Mouse (Mus musculus) midbrain, embryonic 16.5 days (tissue): ENCODE data around the gene Bcat1. TPM values are rescaled to one million over a fixed set of nuclear protein-coding genes. Genes with fewer than 3 reads are reported as not detected.

Experiments
- ATAC-seq: fragments of 200-750 bp; cut with Nextera tagmentation; 2 replicates; pipeline ENCODE4 v1.8.0; 2017; ENCODE audit warnings: moderate TSS enrichment
- H3K27ac ChIP-seq: fragments of 300-500 bp; sonication (generic); 2 replicates; pipeline ENCODE4 v1.5.1; 2014; ENCODE audit warnings: mild to moderate bottlenecking, low read length, mixed read lengths
- H3K27me3 ChIP-seq: fragments of 300-500 bp; sonication (generic); 2 replicates; pipeline ENCODE4 v1.6.1; 2014; ENCODE audit warnings: low read depth, low read length, mixed read lengths; ENCODE audit not compliant: control insufficient read depth, insufficient read depth
- H3K36me3 ChIP-seq: fragments of 300-500 bp; sonication (generic); 2 replicates; pipeline ENCODE4 v1.6.1; 2014; ENCODE audit warnings: mild to moderate bottlenecking, low read length, moderate library complexity, mixed read lengths; ENCODE audit not compliant: control insufficient read depth, insufficient read depth
- H3K4me1 ChIP-seq: fragments of 300-500 bp; sonication (generic); 2 replicates; pipeline ENCODE4 v1.6.1; 2014; ENCODE audit warnings: mild to moderate bottlenecking, low read length, mixed read lengths; ENCODE audit not compliant: control insufficient read depth, insufficient read depth
- H3K4me2 ChIP-seq: fragments of 300-500 bp; sonication (generic); 2 replicates; pipeline ENCODE4 v1.6.1; 2014; ENCODE audit warnings: mild to moderate bottlenecking, low read length, mixed read lengths
- H3K4me3 ChIP-seq: fragments of 300-500 bp; sonication (generic); 2 replicates; pipeline ENCODE4 v1.5.1; 2014; ENCODE audit warnings: low read depth, mild to moderate bottlenecking, low read length, moderate library complexity, mixed read lengths
- H3K9ac ChIP-seq: fragments of 300-500 bp; sonication (generic); 2 replicates; pipeline ENCODE4 v1.6.1; 2014; ENCODE audit warnings: low read depth, low read length, mixed read lengths
- H3K9me3 ChIP-seq: fragments of 300-500 bp; sonication (generic); replicated peaks from 2 replicates; pipeline ENCODE4 v1.6.1; 2014; ENCODE audit warnings: mild to moderate bottlenecking, low read length, mixed read lengths; ENCODE audit not compliant: control insufficient read depth, poor library complexity, severe bottlenecking
- WGBS: fragments of 180-500 bp; shearing (Covaris S2); extraction: QIAGEN DNeasy Blood & Tissue Kit; methylation state at CpG from one replicate; pipeline ENCODE4 v1.1.7; 2014; 5-methylcytosine and 5-hydroxymethylcytosine counted together
- polyA plus RNA-seq: library from polyadenylated mRNA; unstranded; fragments of >200 nt; fragmentation: Nextera tagmentation; extraction: Ambion mirVana; gene quantifications from 2 replicates; pipeline ENCODE4 v1.2.1, GENCODE M21; 2015

Bcat1 gene
- polyA plus RNA-seq, 1 experiment from 2014 or later, result 104 TPM

- Histone ChIP-seq H3K4me2 (no peak overlapping the region), H3K36me3 (no peaks in the 10 kb centered on the region), H3K27ac (no peak overlapping the region), H3K9ac (no peak overlapping the region), H3K4me1 (no peaks in the 10 kb centered on the region), H3K9me3 (no peaks in the 10 kb centered on the region), H3K4me3 (no peak overlapping the region), H3K27me3 (no peaks in the 10 kb centered on the region)
- 72% methylated on average over 7 of the region's 7 CpGs for WGBS
- ATAC-seq, result no peak
These were observed 88.8 kb downstream of the Bcat1 start for GRCm38 (mm10) chr6:144987216-144987615.

GRCm38 (mm10) chr6:144984221-144984620, 91.8 kb downstream of the Bcat1 start:
- 98% methylated on average over 8 of the region's 8 CpGs for WGBS
- H3K9me3 ChIP-seq, result no peaks in the 10 kb centered on the region
- no peaks in the 10 kb centered on the region for H3K27me3 ChIP-seq
- H3K4me3 ChIP-seq, result no peak overlapping the region
- H3K36me3 ChIP-seq, result no peaks in the 10 kb centered on the region
- no peak for ATAC-seq
- no peak overlapping the region for H3K4me2 ChIP-seq
- H3K27ac ChIP-seq, result no peak overlapping the region
- no peaks in the 10 kb centered on the region for H3K4me1 ChIP-seq
- H3K9ac ChIP-seq, result no peak overlapping the region

- 74% methylated on average over 3 of the region's 3 CpGs for WGBS
- H3K36me3 ChIP-seq, result no peaks in the 10 kb centered on the region
- H3K9ac ChIP-seq, result no peak overlapping the region
- H3K4me3 ChIP-seq, result no peak overlapping the region
- no peak overlapping the region for H3K4me2 ChIP-seq
- no peak overlapping the region for H3K27ac ChIP-seq
- H3K4me1 ChIP-seq, result no peaks in the 10 kb centered on the region
- no peaks in the 10 kb centered on the region for H3K9me3 ChIP-seq
- ATAC-seq, result no peak
- no peaks in the 10 kb centered on the region for H3K27me3 ChIP-seq
These were observed 93.9 kb downstream of the Bcat1 start for GRCm38 (mm10) chr6:144982093-144982492.

- Histone ChIP-seq H3K27me3 (no peaks in the 10 kb centered on the region), H3K4me3 (no peak overlapping the region), H3K9me3 (no peaks in the 10 kb centered on the region), H3K9ac (no peak overlapping the region), H3K4me2 (no peak overlapping the region), H3K36me3 (no peaks in the 10 kb centered on the region), H3K27ac (no peak overlapping the region), H3K4me1 (no peaks in the 10 kb centered on the region)
- ATAC-seq, result no peak
- 87% methylated on average over 8 of the region's 8 CpGs for WGBS
These were observed 103.6 kb downstream of the Bcat1 start for GRCm38 (mm10) chr6:144972351-144972750.

GRCm38 (mm10) chr6:144970900-144971299, 105.1 kb downstream of the Bcat1 start:
- no peak overlapping the region for H3K4me2 ChIP-seq
- H3K4me1 ChIP-seq, result no peaks in the 10 kb centered on the region
- no peak for ATAC-seq
- H3K27me3 ChIP-seq, result no peaks in the 10 kb centered on the region
- 75% methylated on average over 4 of the region's 4 CpGs for WGBS
- no peak overlapping the region for H3K9ac ChIP-seq
- no peaks in the 10 kb centered on the region for H3K9me3 ChIP-seq
- no peak overlapping the region for H3K27ac ChIP-seq
- no peaks in the 10 kb centered on the region for H3K36me3 ChIP-seq
- H3K4me3 ChIP-seq, result no peak overlapping the region

- Histone ChIP-seq H3K27ac (no peak overlapping the region), H3K27me3 (no peaks in the 10 kb centered on the region), H3K9ac (no peak overlapping the region), H3K36me3 (no peaks in the 10 kb centered on the region), H3K4me1 (no peaks in the 10 kb centered on the region), H3K4me3 (no peak overlapping the region), H3K4me2 (no peak overlapping the region), H3K9me3 (no peaks in the 10 kb centered on the region)
- WGBS, result 33% methylated on average over 6 of the region's 6 CpGs
- no peak for ATAC-seq
These were observed 108.4 kb downstream of the Bcat1 start for GRCm38 (mm10) chr6:144967536-144967935.

- no peak overlapping the region for H3K27ac ChIP-seq
- H3K9me3 ChIP-seq, result no peaks in the 10 kb centered on the region
- H3K27me3 ChIP-seq, result no peaks in the 10 kb centered on the region
- H3K4me1 ChIP-seq, result no peaks in the 10 kb centered on the region
- no peak overlapping the region for H3K9ac ChIP-seq
- H3K4me2 ChIP-seq, result no peak overlapping the region
- WGBS, result 75% methylated on average over 4 of the region's 4 CpGs
- H3K36me3 ChIP-seq, result no peaks in the 10 kb centered on the region
- H3K4me3 ChIP-seq, result no peak overlapping the region
- ATAC-seq, result peak; percentile 57; the same call in 1 of the 2 replicates
These were observed 111.8 kb downstream of the Bcat1 start for GRCm38 (mm10) chr6:144964205-144964604.

- Histone ChIP-seq H3K36me3 (no peaks in the 10 kb centered on the region), H3K4me2 (no peak overlapping the region), H3K9ac (no peak overlapping the region), H3K4me1 (no peaks in the 10 kb centered on the region), H3K9me3 (no peaks in the 10 kb centered on the region), H3K4me3 (no peak overlapping the region), H3K27me3 (no peaks in the 10 kb centered on the region), H3K27ac (no peak overlapping the region)
- WGBS, result 83% methylated on average over 8 of the region's 8 CpGs
- ATAC-seq, result no peak
These were observed 112.8 kb downstream of the Bcat1 start for GRCm38 (mm10) chr6:144963156-144963555.

- H3K27me3 ChIP-seq, result no peaks in the 10 kb centered on the region
- no peak overlapping the region for H3K9ac ChIP-seq
- 70% methylated on average over 4 of the region's 4 CpGs for WGBS
- H3K9me3 ChIP-seq, result no peaks in the 10 kb centered on the region
- no peaks in the 10 kb centered on the region for H3K4me1 ChIP-seq
- H3K4me2 ChIP-seq, result no peak overlapping the region
- H3K4me3 ChIP-seq, result no peak overlapping the region
- ATAC-seq, result peak; percentile 56; the same call in 1 of the 2 replicates
- H3K36me3 ChIP-seq, result no peaks in the 10 kb centered on the region
- H3K27ac ChIP-seq, result no peak overlapping the region
These were observed 114.0 kb downstream of the Bcat1 start for GRCm38 (mm10) chr6:144962013-144962354.
